Mouse (Mus musculus): ENCODE data around the gene Nav3. TPM values are rescaled to one million over a fixed set of nuclear protein-coding genes. Genes with fewer than 3 reads are reported as not detected.
"Not testable (repeated sequence)": the region's sequence is repeated elsewhere in the genome, so short reads cannot be mapped to it uniquely, and the experiment has no call there.

Nav3 gene
- polyA plus RNA-seq, 1 experiment from 2014 or later: 0.96 TPM

GRCm38 (mm10) chr10:110400642-110401041 lies 55.4 kb downstream of the Nav3 start:
- TF ChIP-seq EP300 (optimal IDR thresholded peaks at IDR 0.05) (no peak), CTCF (IDR thresholded peaks at IDR 0.05; ENCODE audit: low read depth) (no peak)
- Histone ChIP-seq H3K4me1 (replicated peaks; ENCODE audit: control insufficient read depth, insufficient read depth) (no peaks in the 10 kb centered on the region), H3K27ac (replicated peaks) (no peak overlapping the region), H3K9me3 (ENCODE audit: control insufficient read depth, low read length) (no peaks in the 10 kb centered on the region), H3K36me3 (ENCODE audit: control insufficient read depth, insufficient read depth, low read length) (no peaks in the 10 kb centered on the region), H3K27me3 (ENCODE audit: control insufficient read depth, insufficient read depth, low read length) (no peaks in the 10 kb centered on the region), H3K9ac (ENCODE audit: low read length) (no peak overlapping the region), H3K4me2 (replicated peaks; ENCODE audit: low read depth) (no peak overlapping the region), H3K4me3 (ENCODE audit: low read depth, low read length) (no peak overlapping the region)
- DNase-seq (ENCODE audit: low spot score) (no peak), ATAC-seq (ENCODE audit: low FRiP score, low TSS enrichment) (no peak)
- WGBS: 85% methylated on average over 6 of the region's 6 CpGs

- no peak for ATAC-seq (ENCODE audit: low FRiP score, low TSS enrichment)
- Histone ChIP-seq H3K27me3 (ENCODE audit: control insufficient read depth, insufficient read depth, low read length) (no peaks in the 10 kb centered on the region), H3K9ac (ENCODE audit: low read length) (no peak overlapping the region), H3K9me3 (ENCODE audit: control insufficient read depth, low read length) (no peaks in the 10 kb centered on the region), H3K36me3 (ENCODE audit: control insufficient read depth, insufficient read depth, low read length) (no peaks in the 10 kb centered on the region), H3K4me3 (ENCODE audit: low read depth, low read length) (no peak overlapping the region), H3K4me2 (replicated peaks; ENCODE audit: low read depth) (no peak overlapping the region), H3K27ac (replicated peaks) (no peak overlapping the region), H3K4me1 (replicated peaks; ENCODE audit: control insufficient read depth, insufficient read depth) (no peaks in the 10 kb centered on the region)
- no peak for TF ChIP-seq EP300 (optimal IDR thresholded peaks at IDR 0.05)
- no peak for TF ChIP-seq CTCF (IDR thresholded peaks at IDR 0.05; ENCODE audit: low read depth)
- 65% methylated on average over 3 of the region's 3 CpGs for WGBS
- DNase-seq (ENCODE audit: low spot score): no peak
Observed at GRCm38 (mm10) chr10:110398643-110399042, 57.4 kb downstream of the Nav3 start.

GRCm38 (mm10) chr10:110386476-110387197 lies 69.4 kb downstream of the Nav3 start:
- WGBS: 88% methylated on average over 6 of the region's 6 CpGs

GRCm38 (mm10) chr10:110383506-110384229 lies 72.3 kb downstream of the Nav3 start:
- not testable (repeated sequence) for DNase-seq (ENCODE audit: low spot score); H3K4me1 ChIP-seq (replicated peaks; ENCODE audit: control insufficient read depth, insufficient read depth); H3K9me3 ChIP-seq (ENCODE audit: control insufficient read depth, low read length); H3K27me3 ChIP-seq (ENCODE audit: control insufficient read depth, insufficient read depth, low read length); H3K9ac ChIP-seq (ENCODE audit: low read length); H3K36me3 ChIP-seq (ENCODE audit: control insufficient read depth, insufficient read depth, low read length); ATAC-seq (ENCODE audit: low FRiP score, low TSS enrichment); H3K4me2 ChIP-seq (replicated peaks; ENCODE audit: low read depth); H3K4me3 ChIP-seq (ENCODE audit: low read depth, low read length); H3K27ac ChIP-seq (replicated peaks)
- 80% methylated on average over 5 of the region's 5 CpGs for WGBS

More at GRCm38 (mm10) chr10:110386476-110387197, 69.4 kb downstream of the Nav3 start:
- Histone ChIP-seq H3K4me1 (replicated peaks; ENCODE audit: control insufficient read depth, insufficient read depth) (no peaks in the 10 kb centered on the region), H3K9me3 (ENCODE audit: control insufficient read depth, low read length) (no peaks in the 10 kb centered on the region), H3K4me3 (ENCODE audit: low read depth, low read length) (no peak overlapping the region), H3K27me3 (ENCODE audit: control insufficient read depth, insufficient read depth, low read length) (no peaks in the 10 kb centered on the region), H3K4me2 (replicated peaks; ENCODE audit: low read depth) (no peak overlapping the region), H3K36me3 (ENCODE audit: control insufficient read depth, insufficient read depth, low read length) (no peaks in the 10 kb centered on the region), H3K27ac (replicated peaks) (no peak overlapping the region), H3K9ac (ENCODE audit: low read length) (no peak overlapping the region)
- no peak for ATAC-seq (ENCODE audit: low FRiP score, low TSS enrichment)
- no peak for TF ChIP-seq EP300 (optimal IDR thresholded peaks at IDR 0.05)
- TF ChIP-seq CTCF (IDR thresholded peaks at IDR 0.05; ENCODE audit: low read depth): no peak
- DNase-seq (ENCODE audit: low spot score): no peak

- no peak overlapping the region for H3K4me3 ChIP-seq (ENCODE audit: low read depth, low read length)
- H3K9ac ChIP-seq (ENCODE audit: low read length): no peak overlapping the region
- H3K27me3 ChIP-seq (ENCODE audit: control insufficient read depth, insufficient read depth, low read length): no peaks in the 10 kb centered on the region
- H3K27ac ChIP-seq (replicated peaks): no peak overlapping the region
- ATAC-seq (ENCODE audit: low FRiP score, low TSS enrichment) (no peak), DNase-seq (ENCODE audit: low spot score) (no peak)
- no peaks in the 10 kb centered on the region for H3K9me3 ChIP-seq (ENCODE audit: control insufficient read depth, low read length)
- no peaks in the 10 kb centered on the region for H3K4me1 ChIP-seq (replicated peaks; ENCODE audit: control insufficient read depth, insufficient read depth)
- no peaks in the 10 kb centered on the region for H3K36me3 ChIP-seq (ENCODE audit: control insufficient read depth, insufficient read depth, low read length)
- TF ChIP-seq CTCF (IDR thresholded peaks at IDR 0.05; ENCODE audit: low read depth) (no peak), EP300 (optimal IDR thresholded peaks at IDR 0.05) (no peak)
- H3K4me2 ChIP-seq (replicated peaks; ENCODE audit: low read depth): no peak overlapping the region
- WGBS: 96% methylated on average over 2 of the region's 2 CpGs
Observed at GRCm38 (mm10) chr10:110380792-110381191, 75.2 kb downstream of the Nav3 start.
